Mouse (Mus musculus) myocyte (in vitro differentiated cells): Measurements from ENCODE around the gene Tmem94. TPM values are rescaled to one million over a fixed set of nuclear protein-coding genes. Genes with fewer than 3 reads are reported as not detected.
A peak's percentile ranks its signal among the peaks of the same experiment; 100 is the strongest.

Experiments
- H3K27me3 ChIP-seq: one replicate; pipeline ENCODE4 v1.6.1; 2011; ENCODE audit not compliant: control insufficient read depth, insufficient read depth, insufficient read length
- H3K36me3 ChIP-seq: one replicate; pipeline ENCODE4 v1.6.1; 2011; ENCODE audit not compliant: control insufficient read depth, insufficient read depth
- H3K4me2 ChIP-seq: one replicate; pipeline ENCODE4 v1.6.1; 2011; ENCODE audit warnings: low read depth, control low read depth
- H3K4me3 ChIP-seq: one replicate; pipeline ENCODE4 v1.5.1; 2011; ENCODE audit warnings: mild to moderate bottlenecking, control low read depth, moderate library complexity
- H3K79me2 ChIP-seq: one replicate; pipeline ENCODE4 v1.6.1; 2011; ENCODE audit not compliant: control insufficient read depth, insufficient read depth
- H3ac ChIP-seq: one replicate; pipeline ENCODE4 v1.6.1; 2011; ENCODE audit not compliant: control insufficient read depth, insufficient read length
- CEBPB ChIP-seq: IDR thresholded peaks from 2 replicates; pipeline ENCODE4 v1.6.1; 2011; ENCODE audit warnings: mild to moderate bottlenecking, moderate library complexity; ENCODE audit not compliant: poor library complexity, insufficient read depth, severe bottlenecking
- E2F4 ChIP-seq: IDR thresholded peaks from one replicate; pipeline ENCODE4 v1.6.1; 2011; ENCODE audit warnings: mild to moderate bottlenecking, control low read depth, moderate library complexity; ENCODE audit not compliant: insufficient read depth
- MAX ChIP-seq: IDR thresholded peaks from one replicate; pipeline ENCODE4 v1.6.1; 2011; ENCODE audit warnings: low read depth, mild to moderate bottlenecking, control low read depth
- MYOD1 ChIP-seq, 3 experiments: IDR thresholded peaks; one replicate each; pipeline ENCODE4 v1.6.1; 2011; ENCODE audit warnings: control low read depth in 2 of 3, low read depth in 2 of 3, mild to moderate bottlenecking in 2 of 3, moderate library complexity in 1 of 3; ENCODE audit not compliant: insufficient read length in 2 of 3, control insufficient read depth in 1 of 3
- MYOG ChIP-seq, 3 experiments: IDR thresholded peaks; one replicate each; pipeline ENCODE4 v1.6.1; 2011; ENCODE audit warnings: control low read depth in 2 of 3, low read depth in 2 of 3, mild to moderate bottlenecking in 2 of 3; ENCODE audit not compliant: insufficient read length in 2 of 3, control insufficient read depth in 1 of 3, insufficient read depth in 1 of 3
- POLR2A ChIP-seq: IDR thresholded peaks from one replicate; pipeline ENCODE4 v1.6.1; 2011; ENCODE audit warnings: low read depth, mild to moderate bottlenecking, control low read depth, moderate library complexity; ENCODE audit not compliant: insufficient read length
- POLR2AphosphoS2 ChIP-seq: IDR thresholded peaks from one replicate; pipeline ENCODE4 v1.6.1; 2011; ENCODE audit warnings: low read depth, control low read depth; ENCODE audit not compliant: insufficient read length
- REST ChIP-seq: IDR thresholded peaks from one replicate; pipeline ENCODE4 v1.6.1; 2011; ENCODE audit warnings: mild to moderate bottlenecking, control low read depth, moderate library complexity; ENCODE audit not compliant: insufficient read depth, insufficient read length
- SRF ChIP-seq: IDR thresholded peaks from one replicate; pipeline ENCODE4 v1.6.1; 2011; ENCODE audit warnings: low read depth; ENCODE audit not compliant: control insufficient read depth, insufficient read length
- TCF12 ChIP-seq: IDR thresholded peaks from one replicate; pipeline ENCODE4 v1.6.1; 2011; ENCODE audit warnings: mild to moderate bottlenecking, control low read depth; ENCODE audit not compliant: poor library complexity, insufficient read depth, severe bottlenecking
- TCF3 ChIP-seq: IDR thresholded peaks from one replicate; pipeline ENCODE4 v1.6.1; 2011; ENCODE audit warnings: low read depth, control low read depth; ENCODE audit not compliant: insufficient read length
- USF1 ChIP-seq: IDR thresholded peaks from one replicate; pipeline ENCODE4 v1.6.1; 2011; ENCODE audit warnings: low read depth, mild to moderate bottlenecking, control low read depth, moderate library complexity
- polyA plus RNA-seq: library from polyadenylated mRNA; unstranded; fragments of >200 nt; fragmentation: generic; extraction: Trizol; gene quantifications from one replicate; pipeline ENCODE4 v1.2.1, GENCODE M21; 2012; ENCODE audit warnings: missing spikeins

Gene Tmem94
- polyA plus RNA-seq, 1 experiment: 19.6 TPM

DNA sequence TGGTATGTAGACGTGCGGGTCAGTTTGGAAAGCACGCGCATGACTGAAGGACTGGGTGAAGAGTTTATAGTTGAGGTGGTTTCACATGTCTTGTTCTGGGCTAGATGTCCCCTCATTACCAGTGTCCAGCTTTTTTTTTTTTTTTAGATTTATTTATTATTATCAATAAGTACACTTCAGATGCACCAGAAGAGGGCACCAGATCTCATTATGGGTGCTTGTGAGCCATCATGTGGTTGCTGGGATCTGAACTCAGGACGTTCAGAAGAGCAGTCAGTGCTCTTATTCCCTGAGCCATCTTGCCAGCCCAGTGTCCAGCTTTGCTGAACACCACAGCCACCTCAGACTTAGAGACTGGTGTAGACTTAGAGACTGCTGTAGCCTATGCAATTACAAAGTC, 52.1 kb downstream of the Tmem94 start:
- H3K36me3 ChIP-seq: no peaks in the 10 kb centered on the region
- no peak overlapping the region for H3K4me3 ChIP-seq
- peaks cover 4% of the 10 kb centered on the region for H3K79me2 ChIP-seq
- TF ChIP-seq USF1 (no peak), CEBPB (no peak), POLR2AphosphoS2 (no peak), E2F4 (no peak), REST (no peak), POLR2A (no peak), MYOD1 (IDR thresholded peaks at IDR 0.05; ENCODE audit: control insufficient read depth in 1 of 3, insufficient read length in 2 of 3, low read depth in 2 of 3) (no peak), TCF3 (no peak), MYOG (IDR thresholded peaks at IDR 0.05; ENCODE audit: control insufficient read depth in 1 of 3, insufficient read depth in 1 of 3, insufficient read length in 2 of 3, low read depth in 2 of 3) (no peak), TCF12 (no peak), MAX (no peak), SRF (no peak)
- H3K27me3 ChIP-seq: no peaks in the 10 kb centered on the region
- no peak overlapping the region for H3K4me2 ChIP-seq
- no peak overlapping the region for H3ac ChIP-seq

DNA sequence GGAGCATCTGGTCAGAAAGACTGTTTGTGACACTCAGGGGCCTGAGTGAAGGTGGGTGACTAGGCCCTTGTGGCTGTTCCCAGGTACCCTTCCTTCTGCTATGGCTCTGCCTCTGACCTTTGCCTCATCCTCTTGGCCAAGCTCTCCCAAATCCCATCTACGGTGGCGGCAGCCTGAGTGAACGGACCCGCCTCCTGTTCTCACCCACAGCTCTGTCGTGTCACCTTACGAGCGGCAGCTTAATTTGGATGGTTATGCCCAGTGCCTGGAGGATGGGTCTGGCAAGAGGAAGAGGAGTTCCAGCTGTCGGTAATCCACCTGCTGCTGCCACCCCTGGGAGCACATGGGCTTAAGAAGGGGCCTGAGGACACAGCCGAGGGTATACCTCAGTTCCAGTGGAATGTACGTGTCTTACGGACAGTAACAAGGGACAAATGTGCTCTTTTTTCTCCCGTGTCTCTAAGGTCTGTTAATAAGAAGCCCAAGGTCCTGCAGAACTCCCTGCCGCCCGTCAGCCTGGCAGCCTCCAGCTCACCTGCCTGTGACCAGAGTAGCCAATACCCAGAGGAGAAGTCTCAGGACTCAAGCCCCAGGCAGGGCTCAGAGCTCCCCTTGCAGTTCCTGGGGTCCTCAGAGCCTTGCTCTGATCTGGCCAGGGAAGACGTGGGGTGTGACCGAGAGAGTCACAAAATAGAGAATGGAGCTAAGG, 54.8 kb downstream of the Tmem94 start:
- no peak overlapping the region for H3K4me3 ChIP-seq
- peaks cover 5% of the 10 kb centered on the region for H3K27me3 ChIP-seq
- H3ac ChIP-seq: no peak overlapping the region
- no peaks in the 10 kb centered on the region for H3K79me2 ChIP-seq
- TF ChIP-seq POLR2AphosphoS2 (no peak), E2F4 (no peak), SRF (no peak), TCF3 (no peak), USF1 (no peak), TCF12 (no peak), MAX (no peak), REST (no peak)
- no peak overlapping the region for H3K4me2 ChIP-seq
- H3K36me3 ChIP-seq: no peaks in the 10 kb centered on the region

DNA sequence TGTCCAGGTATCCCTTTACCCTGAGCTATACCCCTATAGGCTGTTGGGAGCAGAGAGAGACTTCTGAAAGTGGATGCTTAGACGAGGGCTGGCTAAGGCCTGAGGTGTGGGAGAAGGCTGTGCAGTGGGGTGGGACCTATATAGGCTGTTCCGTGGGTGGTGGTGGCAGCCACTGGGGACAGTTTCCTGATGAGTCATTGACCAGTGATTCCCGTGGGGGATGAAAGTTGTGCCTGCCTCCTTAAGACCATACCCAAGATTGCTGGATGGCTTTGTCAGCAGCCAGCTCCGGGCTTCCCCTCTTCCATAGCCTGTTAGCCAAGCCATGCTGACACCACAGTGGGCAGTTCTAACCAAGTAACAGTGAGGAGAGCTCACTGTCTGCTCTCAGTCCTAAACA, 55.8 kb downstream of the Tmem94 start:
- Histone ChIP-seq H3K79me2 (no peaks in the 10 kb centered on the region), H3K27me3 (peaks cover 5% of the 10 kb centered on the region), H3K4me3 (no peak overlapping the region), H3K4me2 (no peak overlapping the region), H3ac (no peak overlapping the region), H3K36me3 (no peaks in the 10 kb centered on the region)
- TF ChIP-seq POLR2A (no peak), TCF12 (no peak), USF1 (no peak), REST (no peak), MYOD1 (IDR thresholded peaks at IDR 0.05; ENCODE audit: control insufficient read depth in 1 of 3, insufficient read length in 2 of 3, low read depth in 2 of 3) (no peak), E2F4 (no peak), MYOG (IDR thresholded peaks at IDR 0.05; ENCODE audit: control insufficient read depth in 1 of 3, insufficient read depth in 1 of 3, insufficient read length in 2 of 3, low read depth in 2 of 3) (no peak)

DNA sequence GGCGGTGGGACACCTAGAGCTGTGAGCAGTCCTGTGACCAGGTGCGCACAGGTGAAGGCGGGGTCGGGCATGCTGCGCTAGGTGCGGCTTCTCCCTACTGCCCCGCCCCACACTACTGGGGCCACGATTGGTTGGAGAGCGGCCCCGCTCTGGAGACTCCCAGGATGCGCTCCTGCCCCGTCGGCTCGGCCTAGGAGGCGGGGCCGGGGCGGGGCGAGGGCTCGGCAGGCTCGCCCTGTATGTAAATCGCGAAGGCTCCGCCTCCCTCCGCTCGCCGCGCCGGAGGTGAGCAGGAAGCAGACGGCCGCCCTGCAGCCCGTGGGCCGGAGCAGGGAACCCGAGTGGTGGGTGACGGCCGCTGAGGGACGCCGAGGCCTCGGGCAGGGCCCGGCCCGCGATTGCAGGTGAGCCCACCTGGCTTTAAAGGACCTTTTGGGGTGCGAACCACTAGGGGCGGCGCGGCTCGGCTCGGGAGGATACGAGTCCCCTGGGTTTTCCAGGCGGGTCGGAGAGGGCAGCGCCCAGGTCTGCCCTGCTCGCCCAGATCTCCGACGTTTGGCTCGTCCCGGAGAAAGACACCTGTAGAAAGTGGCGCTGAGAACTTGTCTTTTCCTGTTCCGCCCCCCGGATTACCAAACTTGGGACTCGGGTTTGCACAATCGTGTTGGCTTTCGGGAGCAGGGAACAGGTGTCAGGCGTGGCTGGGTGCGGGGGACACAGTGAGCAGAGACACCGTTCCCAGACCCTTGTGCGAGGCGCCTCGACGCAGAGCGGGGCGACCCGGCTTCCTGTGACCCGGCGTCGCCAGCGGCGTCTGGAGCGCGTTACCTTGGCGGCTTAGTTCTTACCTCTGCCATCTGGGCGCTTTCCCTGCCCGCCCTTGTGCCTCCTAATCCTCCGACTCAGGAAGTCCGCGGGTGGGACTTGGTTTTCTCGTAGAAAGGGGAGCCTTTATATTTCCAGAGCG, 58.8 kb downstream of the Tmem94 start, which contains the start of gene Llgl2:
Gene Llgl2, plus strand, starts transcription at position 276 of the 967 bp plus-strand sequence.
- TF ChIP-seq SRF: no peak
- TF ChIP-seq POLR2AphosphoS2: peak; percentile 36
- no peak for TF ChIP-seq TCF3
- Histone ChIP-seq H3K4me2 (peak within 1 kb of the TSS; percentile 76), H3K4me3 (no peak within 1 kb of the TSS), H3K79me2 (no peaks in the 10 kb centered on the region), H3K27me3 (peaks cover 29% of the 10 kb centered on the region), H3K36me3 (no peaks in the 10 kb centered on the region), H3ac (no peak within 1 kb of the TSS)

DNA sequence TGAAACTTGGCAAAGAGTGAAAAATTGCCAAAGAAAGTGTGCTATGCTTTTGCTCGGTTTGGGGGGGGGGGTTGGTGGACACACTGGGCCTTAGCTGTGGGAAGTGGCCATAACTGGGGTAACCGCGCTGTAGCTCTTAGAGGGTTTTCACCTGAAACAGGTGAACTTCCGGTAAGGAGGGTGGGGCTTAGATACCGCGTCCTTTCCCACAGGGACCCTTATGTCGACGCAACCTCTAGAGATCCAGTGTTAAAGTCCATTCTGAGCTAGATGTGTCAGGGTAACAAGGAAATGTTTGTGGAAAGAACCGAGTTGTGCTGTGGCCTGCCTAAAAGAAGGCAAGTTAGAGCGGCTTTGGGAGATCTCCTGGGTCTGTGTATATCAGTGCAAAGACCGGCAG, 59.6 kb downstream of the Tmem94 start:
- Histone ChIP-seq H3K79me2 (no peaks in the 10 kb centered on the region), H3ac (no peak overlapping the region), H3K4me3 (no peak overlapping the region), H3K4me2 (no peak overlapping the region), H3K27me3 (peaks cover 34% of the 10 kb centered on the region), H3K36me3 (no peaks in the 10 kb centered on the region)
- no peak for TF ChIP-seq MYOD1 (IDR thresholded peaks at IDR 0.05; ENCODE audit: control insufficient read depth in 1 of 3, insufficient read length in 2 of 3, low read depth in 2 of 3)
- TF ChIP-seq TCF12: no peak
- no peak for TF ChIP-seq TCF3
- TF ChIP-seq USF1: no peak
- TF ChIP-seq POLR2AphosphoS2: no peak
- no peak for TF ChIP-seq CEBPB
- no peak for TF ChIP-seq MAX
- TF ChIP-seq SRF: no peak
- no peak for TF ChIP-seq MYOG (IDR thresholded peaks at IDR 0.05; ENCODE audit: control insufficient read depth in 1 of 3, insufficient read depth in 1 of 3, insufficient read length in 2 of 3, low read depth in 2 of 3)
- no peak for TF ChIP-seq E2F4
- no peak for TF ChIP-seq REST
- TF ChIP-seq POLR2A: no peak
